Mouse (Mus musculus) gastrocnemius, adult 18-20 months (tissue): ENCODE measurements around the gene Tnpo2. TPM values are rescaled to one million over a fixed set of nuclear protein-coding genes. Genes with fewer than 3 reads are reported as not detected.

Experiments used
- DNase-seq: peaks from one replicate; pipeline ENCODE4 v3.0.0; 2021; ENCODE audit warnings: low spot score
- long read RNA-seq, 2 experiments: library from polyadenylated mRNA; stranded (forward); transcript quantifications; one replicate each; pipeline ENCODE4 v2.0.0; 2021
- total RNA-seq, 2 experiments: library from RNA; stranded (reverse); gene quantifications; 2 replicates each; pipeline ENCODE4 v1.2.3; 2021

The Tnpo2 gene
- 10 to 100 TPM; 27.6 to 35.4 TPM for total RNA-seq
- long read RNA-seq, experiment 1, partial matches to known transcripts = 3 of 12 reads
- long read RNA-seq, experiment 1, other reads (novel, unspliced or antisense) = 8 of 12 reads
- long read RNA-seq, experiment 2, partial matches to known transcripts = 0 of 3 reads
- long read RNA-seq, experiment 2, other reads (novel, unspliced or antisense) = 3 of 3 reads

DNA sequence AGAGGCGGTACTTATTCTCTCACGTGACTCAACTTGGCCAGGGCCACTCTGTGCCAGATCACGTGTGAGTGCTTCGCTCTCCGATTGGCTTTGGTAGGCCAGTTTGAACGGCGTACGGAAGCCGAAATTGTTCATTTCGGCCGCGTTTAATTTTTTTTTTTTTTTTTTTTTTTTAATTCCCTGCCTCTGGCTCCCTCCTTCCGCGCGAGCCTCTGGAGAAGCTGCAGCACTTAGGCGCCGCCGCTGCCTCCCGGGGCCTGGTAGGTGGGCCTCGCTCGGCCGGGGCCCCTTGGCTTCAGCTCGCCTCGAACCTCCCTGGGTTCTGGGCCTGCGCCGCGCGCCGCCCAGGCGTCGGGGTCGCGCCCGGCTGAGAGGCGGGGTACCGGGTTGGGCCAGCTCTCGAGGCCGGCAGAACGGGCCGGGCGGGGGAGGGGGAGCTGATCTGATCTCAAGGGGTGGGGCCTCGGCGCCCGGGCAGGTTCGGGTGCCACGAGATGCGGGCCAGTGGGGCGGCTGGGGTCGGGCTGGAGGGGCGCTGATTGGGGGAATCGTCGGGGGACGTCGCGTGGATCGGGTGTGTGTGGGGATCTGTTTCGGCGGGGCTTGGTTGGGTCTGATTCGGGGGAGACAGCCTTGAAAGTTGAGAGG, at the start of gene Tnpo2:
Tnpo2 (plus strand) TSS at position 198 of the 648 bp plus-strand sequence.
- DNase-seq = peak; percentile 95

DNA sequence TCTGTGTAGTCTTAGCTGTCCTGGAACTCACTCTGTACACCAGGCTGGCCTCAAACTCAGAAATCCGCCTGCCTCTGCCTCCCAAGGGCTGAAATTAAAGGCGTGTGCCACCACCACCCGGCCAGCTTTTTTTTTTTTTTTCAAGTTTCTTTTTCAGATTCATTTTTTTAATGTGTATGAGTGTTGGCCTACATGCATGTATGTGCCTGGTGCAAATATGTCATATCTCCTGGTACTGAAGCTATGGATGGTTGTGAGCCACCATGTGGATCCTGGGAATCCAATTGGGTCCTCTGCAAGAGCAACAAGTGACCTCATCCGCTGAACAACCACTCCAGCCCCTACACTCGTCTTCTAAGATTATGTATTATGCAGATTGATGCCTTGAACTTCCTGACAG, 49.3 kb upstream of the Tnpo2 start:
- DNase-seq = no peak

DNA sequence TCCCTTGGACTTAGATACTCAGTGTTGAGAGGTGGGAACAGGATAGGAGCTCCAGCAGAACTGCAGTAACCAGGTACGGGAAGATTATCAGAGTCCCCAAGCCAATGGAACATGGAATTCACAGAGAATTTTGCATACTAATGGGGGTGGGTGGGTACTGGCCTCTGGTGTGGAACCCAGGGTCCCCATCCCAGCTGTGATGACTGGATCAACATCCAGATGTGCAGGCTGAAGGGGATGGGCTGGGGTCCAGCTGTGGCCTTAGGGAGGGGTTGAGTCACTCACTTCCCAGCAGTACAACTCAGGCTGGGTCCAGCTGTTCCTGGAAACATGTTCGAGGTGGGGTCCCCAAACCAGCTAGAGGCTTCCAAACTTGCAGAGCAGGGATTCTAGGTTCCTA, 48.8 kb upstream of the Tnpo2 start:
- no peak for DNase-seq

DNA sequence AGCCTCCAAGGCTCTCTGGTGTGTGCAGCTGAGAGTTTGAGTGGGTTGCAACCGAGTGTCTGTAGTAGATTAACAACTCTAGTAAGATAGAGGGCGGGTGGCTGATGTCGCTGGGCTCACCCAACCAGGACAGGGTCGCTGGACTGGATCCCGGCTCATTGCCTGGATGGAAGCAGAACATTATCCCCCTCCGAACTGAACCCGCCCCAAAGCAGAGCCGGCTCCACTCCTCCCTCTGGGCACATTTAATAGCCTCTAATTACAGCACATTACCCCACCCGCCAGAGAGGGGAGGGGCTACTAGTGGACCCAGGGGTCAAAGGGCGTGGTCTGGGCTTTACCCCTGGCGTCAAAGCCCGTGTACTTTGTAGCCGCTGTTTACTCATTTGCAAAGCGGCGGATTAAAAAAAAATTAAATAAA, 47.4 kb upstream of the Tnpo2 start:
- DNase-seq = peak; percentile 80

DNA sequence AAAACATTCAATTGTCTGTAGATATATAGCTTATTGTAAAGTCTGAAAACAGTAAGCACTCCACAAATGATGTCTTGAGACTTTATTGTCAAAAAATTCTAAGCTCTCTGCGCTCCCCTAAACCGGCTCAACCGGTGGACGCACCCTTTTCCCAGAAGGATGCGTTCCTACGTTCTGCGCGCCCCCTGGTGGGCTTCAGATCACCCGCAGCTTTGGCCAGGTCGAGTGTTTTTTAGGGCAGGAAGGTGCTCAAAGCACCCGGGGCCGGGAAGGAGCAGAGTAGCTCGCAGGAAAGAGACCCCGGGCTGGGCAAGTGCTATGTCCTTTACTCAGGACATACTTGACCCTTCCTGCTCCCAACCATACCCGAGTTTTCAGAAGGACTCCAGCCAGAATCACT, 46.9 kb upstream of the Tnpo2 start:
- peak; percentile 96 for DNase-seq

DNA sequence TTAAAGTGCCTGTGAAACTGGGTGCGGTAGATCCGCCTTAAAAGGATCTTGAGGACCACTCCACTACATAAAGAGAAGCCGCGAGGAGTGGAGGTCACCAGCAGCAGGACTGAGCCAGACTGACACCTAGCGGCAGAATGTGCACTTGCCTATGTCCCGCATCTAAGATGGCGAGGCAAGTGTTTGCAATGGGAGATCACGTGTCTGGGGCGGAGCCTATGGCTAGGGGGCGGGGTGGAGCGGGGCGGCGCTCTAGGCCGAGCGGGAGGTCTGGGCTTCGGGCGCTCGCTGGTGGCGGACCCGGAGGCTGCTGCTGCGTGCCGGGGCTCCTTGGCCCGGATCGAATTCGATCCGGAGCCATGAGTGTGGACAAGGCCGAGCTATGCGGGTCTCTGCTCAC, 46.4 kb upstream of the Tnpo2 start, which contains the start of gene Hook2:
Hook2 (plus strand) TSS at position 255 of the 400 bp plus-strand sequence.
- peak; percentile 97 for DNase-seq

DNA sequence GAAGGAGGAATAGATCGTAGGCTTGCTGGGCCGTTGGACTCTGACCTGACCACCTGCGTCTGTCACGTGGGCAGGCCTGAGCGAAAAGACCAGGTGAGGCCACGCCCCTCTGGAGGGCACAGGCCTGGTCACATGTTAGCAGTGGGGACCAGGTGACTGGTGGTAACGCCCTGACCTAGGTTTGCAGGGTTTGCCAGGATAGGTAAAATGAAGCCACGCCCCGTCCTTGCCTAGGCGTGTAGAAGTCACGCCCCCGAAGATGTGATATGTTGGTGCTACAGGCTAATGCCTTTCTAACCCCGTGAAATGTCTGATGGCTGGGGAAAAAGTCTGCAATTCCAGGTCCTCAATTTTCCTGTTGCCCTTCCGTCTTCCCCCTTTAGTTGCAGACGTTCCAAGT, 45.9 kb upstream of the Tnpo2 start:
- DNase-seq = no peak

DNA sequence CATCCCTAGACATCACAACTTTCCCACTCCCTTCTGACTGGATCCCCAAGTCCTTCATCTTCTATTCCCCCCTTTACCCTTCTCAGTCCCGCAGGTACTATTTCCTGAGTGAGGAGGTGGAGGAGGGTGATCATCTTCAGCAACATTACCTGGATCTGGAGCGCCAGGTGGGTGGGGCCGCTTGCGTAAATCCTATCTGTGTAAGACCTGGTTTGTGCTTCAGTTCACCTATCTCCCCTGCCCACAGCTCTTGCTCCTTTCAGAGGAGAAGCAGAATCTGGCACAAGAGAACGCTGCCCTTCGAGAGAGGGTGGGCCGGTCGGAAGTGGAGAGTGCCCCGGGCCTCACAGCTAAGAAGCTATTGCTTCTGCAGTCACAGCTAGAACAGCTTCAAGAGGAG, 42.3 kb upstream of the Tnpo2 start:
- DNase-seq = no peak

DNA sequence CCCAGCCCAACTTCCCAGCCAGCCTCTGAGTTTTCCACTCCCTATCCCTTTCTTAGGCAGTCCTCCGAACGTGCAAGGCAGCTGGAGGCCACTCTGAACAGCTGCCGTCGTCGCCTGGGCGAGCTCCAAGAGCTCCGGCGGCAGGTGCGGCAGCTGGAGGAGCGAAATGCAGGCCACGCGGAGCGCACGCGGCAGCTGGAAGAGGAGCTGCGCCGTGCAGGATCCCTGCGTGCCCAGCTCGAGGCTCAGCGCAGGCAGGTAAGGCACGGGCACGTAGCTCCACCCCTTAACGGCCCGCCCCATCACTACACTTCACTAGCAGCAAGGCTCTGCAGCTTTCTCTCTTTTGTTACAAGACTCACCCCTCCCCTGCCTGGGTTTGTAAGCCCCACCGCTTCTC, 41.0 kb upstream of the Tnpo2 start:
- no peak for DNase-seq

DNA sequence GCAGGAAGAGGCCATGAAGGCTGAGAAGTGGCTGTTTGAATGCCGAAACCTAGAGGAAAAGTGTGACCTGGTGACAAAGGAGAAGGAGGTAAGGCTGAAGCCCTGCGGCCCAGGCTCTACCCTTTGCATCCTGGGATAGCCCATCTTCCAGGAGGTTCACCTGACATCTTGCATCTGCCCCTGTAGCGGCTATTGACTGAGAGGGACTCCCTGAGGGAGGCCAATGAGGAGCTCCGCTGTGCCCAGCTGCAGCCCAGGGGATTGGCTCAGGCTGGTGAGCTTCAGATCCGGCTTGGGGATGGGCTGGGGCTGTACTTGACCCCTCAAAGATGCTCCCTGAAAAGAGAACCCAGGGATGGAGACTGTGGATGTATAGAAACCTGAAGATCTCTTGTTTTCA, 39.7 kb upstream of the Tnpo2 start:
- no peak for DNase-seq

DNA sequence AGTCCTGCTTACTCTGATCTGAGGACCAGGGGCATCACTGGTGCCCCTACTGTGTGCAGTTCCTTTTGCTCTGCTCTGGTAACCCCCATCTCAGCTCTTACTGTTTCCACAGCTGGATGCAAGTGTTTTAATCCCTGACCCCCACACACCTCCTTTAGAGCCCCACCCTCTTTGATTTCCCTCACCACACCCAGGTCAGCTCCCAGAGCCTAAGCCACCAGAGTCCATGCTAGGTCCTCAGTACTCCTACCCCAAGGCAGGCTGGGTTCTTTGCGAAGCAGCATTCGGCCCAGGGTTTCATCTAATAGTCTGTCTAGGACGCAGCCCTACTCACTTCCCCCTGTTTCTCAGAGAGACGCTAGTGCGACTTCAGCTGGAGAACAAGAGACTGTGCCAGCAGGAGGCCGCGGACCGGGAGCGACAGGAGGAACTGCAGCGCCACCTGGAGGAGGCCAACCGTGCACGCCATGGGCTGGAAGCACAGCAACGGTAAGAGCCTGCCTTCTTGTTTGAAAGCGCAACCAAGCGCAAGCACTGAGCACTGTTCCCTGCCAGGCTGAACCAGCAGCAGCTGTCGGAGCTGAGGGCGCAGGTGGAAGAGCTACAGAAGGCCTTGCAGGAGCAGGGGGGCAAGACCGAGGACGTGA, 38.9 kb upstream of the Tnpo2 start:
- peak; percentile 91 for DNase-seq

DNA sequence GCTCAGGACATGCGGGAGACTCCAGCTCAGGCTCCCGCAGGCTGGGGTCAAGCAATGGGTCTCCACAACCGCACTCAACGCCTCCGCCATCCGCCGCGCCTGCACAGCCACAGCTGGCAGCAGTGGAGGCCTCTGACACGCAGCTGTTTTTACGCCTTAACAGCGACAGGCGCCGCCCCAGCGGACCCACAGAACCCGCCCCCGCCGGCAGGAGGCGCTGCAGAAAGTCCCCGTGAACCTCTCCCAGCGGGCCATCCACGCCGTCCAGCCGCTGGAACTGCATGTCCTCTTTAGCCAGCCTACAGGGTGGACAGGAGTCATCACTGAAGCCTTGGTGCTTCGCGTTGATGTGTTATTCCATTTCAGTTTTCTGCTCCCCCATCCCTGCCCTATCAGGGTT, 29.0 kb upstream of the Tnpo2 start:
- no peak for DNase-seq

DNA sequence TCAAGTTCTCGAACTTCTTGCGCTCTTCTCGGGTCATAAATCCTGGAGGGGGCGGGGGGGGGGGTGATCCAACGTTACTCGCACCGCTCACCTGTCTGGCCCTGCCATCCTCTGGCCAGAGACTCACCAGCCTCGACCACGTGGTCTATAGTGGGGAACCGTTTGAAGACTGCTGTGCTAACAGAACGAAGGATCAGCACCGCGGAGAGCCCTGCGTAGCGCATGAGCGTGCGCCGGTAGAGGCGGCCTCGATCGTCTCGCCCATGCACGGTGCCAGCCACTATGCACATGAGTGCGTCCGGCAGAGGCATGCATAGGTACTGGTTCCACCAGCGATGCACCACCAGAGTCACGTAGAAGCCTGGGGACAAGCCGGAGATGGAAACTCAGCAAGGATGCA, 25.5 kb upstream of the Tnpo2 start:
- DNase-seq = no peak

DNA sequence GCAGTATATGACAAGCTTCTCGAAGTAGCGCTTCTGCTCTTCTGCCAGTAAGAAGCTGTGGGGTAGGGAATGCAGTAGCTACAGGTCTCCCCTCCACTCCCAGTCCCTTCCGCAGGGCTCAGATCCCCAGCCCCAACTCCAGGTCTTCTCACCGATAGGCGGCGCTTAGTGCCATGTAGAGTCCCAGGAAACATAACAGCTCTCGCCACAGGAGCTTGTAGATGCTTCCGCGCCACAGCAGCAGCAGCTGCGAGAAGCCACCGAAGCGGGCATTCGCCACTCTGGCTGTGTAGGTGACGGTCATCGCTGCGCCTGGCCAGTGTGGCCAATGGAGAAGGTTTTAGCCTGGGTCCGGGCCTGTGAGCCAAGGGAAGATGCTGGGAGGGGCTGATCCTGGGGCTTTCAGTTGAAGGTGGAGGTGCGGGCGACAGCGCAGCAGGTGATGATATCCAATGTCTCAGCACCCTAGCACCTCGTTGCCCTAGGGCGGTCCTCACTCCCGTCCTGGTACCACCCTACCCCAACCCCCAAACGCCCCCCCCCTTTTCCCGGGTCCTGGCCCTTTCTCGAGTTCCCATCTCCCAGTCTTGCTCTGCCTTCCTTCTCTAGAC, 23.4 kb upstream of the Tnpo2 start:
- peak; percentile 56 for DNase-seq

DNA sequence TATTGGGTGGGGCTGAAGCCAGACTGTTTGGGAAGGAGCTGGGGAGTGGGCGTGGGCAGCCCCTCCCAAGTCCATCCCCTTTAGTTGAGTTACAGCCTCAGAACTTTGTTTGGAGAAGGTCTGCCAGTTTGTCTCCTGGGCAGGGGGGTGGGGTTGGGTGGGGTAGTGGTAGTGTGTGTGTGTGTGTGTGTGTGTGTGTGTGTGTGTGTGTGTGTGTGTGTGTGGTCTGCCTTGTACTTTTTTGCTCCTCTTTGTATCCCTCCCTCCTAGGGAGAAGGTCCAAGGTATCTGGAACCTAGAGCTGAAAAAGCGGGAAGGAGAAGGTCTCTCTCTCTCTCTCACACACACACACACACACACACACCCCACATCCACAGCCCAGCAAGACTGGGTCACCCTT, 22.3 kb upstream of the Tnpo2 start, which contains the start of gene Best2:
Best2 (minus strand) TSS at position 101 of the 400 bp plus-strand sequence.
- DNase-seq = no peak

DNA sequence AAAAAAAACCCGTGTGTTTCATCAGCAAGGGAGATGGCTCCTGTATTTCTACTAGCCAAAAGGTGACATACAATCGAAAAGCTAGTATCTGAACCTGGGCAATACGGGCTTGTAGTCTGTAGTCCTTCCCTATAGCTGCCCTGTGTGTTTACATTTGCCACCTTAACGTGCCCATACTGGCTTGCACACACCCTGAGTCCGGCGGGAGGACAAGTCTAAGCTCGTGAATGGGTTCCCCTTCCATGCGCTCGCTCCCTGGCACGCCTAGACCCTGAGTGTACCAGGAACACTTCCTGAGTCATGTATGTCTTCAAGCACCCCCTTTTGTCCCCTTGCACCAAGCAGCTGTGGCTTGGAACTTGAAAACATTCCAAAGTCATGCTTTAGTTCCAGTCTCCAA, 20.0 kb upstream of the Tnpo2 start:
- no peak for DNase-seq

DNA sequence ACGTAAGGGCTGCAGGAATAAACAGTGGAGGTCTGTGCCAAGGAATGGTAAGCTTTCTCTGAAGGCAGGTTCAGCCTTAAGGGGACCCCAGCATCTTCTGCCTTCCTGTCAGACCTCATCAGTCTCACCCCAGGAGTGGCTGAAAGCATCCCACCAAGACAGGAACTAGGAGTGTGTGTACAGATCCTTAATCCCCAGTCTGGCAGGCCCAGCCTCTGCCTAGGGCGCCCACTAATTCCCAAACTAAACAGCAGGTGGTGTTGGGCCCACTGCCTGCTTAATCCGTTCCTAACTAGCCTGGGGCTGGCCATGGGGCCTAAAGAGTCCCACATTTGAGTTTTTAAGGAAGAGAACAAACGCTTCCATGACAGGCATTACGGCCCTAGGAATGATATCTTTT, 19.5 kb upstream of the Tnpo2 start:
- DNase-seq = no peak

DNA sequence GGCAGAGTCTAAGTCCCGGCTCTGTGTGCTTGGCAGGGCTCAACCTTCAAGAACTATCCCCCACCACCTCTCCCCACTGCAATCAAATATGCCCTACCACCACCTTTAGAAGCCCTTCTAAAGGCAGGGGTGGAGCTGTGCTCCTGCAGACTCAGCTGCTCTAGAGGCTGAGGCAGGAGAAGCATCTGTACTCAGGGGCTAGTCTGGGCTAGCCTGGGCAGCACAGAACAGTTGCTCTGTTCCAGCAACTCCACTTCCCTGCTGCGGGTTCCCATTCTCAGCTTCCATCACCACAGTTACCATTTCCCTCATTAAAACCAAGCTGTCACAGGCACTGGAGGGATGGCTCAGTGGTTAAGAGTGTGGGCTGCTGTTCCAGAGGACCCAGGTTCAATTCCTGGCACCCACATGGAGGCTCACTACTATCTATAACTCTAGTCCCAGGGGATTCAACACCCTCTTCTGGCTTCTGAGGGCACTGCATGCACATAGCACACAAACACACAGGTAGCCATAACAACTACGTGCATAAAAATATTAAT, 15.1 kb upstream of the Tnpo2 start:
- DNase-seq = no peak

DNA sequence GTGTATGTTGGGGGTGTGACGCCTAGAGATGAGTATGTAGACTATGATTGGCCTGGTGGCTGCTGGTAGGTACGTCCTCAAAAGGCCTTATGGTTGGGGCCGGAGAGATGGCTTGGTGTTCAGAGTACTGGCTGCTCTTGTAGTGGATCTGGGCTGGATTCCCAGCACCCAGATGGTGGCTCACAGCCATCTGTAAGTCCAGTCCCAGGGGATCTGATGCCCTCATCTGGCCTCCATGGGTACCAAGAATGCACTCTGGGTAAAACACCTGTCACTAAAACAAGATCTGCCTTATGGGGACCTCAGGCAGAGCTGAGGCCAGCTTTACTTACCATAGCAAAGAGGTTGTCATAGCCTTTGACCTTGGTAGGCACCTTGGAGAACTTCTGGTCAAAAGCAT, 12.9 kb upstream of the Tnpo2 start:
- DNase-seq = no peak

DNA sequence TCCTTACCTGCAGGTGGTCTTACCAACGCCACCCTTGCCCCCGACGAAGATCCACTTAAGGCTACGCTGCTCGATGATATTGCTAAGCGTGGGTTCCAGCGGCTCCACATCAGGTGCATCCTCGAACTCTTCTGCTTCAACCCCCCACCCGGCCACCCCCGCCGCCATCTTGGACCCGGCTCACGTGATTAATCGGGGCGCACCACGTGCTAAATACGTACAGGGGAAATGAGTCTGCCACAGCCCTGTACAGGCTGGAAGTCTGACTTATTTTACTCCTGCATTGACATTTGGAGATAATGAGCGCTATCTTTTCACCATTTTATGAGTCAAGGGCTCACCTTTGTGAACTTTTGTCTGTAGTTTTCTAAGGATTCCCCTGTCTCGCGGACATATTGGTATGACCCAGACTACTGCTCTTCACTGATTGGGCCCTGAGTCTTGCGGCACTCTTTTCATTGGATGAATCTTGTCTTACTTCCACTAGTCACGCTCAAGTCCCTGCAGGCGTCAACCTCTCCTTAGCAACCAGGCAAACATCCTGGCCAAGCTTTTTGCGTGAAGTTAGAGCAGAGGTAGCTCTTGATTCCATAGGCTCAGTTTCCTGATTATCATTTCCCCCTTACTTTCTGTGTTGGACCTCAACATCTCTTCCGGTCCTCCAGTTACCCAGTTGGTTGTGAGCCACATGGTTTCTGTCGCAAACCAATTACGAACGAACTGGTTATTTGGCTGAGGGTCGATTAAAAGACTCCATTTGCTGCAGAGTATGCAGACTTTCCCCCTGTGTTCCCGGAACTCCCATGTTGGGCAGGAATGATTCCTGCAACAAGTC, 11.4 kb upstream of the Tnpo2 start, which contains the start of gene Asna1:
Asna1 (minus strand) TSS at position 184 of the 835 bp plus-strand sequence.
- peak; percentile 83 for DNase-seq
